Comparison of ENCODE assay signal across 7 mouse cellular contexts in genomic region chr6:53068875-53069178, GRCm38 (mm10). TPM values are rescaled to one million over a fixed set of nuclear protein-coding genes. Genes with fewer than 3 reads are reported as not detected.
DNase-seq lines count a peak whose midpoint lies in the region; ATAC-seq and TF ChIP-seq lines count a peak whose summit lies in the region.

No protein-coding gene starts in this region.

- H3K9ac ChIP-seq in liver, adult 2 months (ENCODE audit: low read depth, low read length), result peak overlapping the region; percentile 79; the same call in 1 of the 2 replicates
- peak overlapping the region; percentile 76 for H3K9ac ChIP-seq in embryonic facial prominence, embryonic 13.5 days
- peak overlapping the region; percentile 87 for H3K9ac ChIP-seq in hindbrain, embryonic 15.5 days
- peak overlapping the region; percentile 81 for H3K9ac ChIP-seq in neural tube, embryonic 12.5 days

- no peaks in the 10 kb centered on the region for H3K27me3 ChIP-seq in liver, adult 2 months (ENCODE audit: control insufficient read depth, insufficient read depth, low read length)
- H3K27me3 ChIP-seq in embryonic facial prominence, embryonic 13.5 days, result peaks cover 45% of the 10 kb centered on the region
- H3K27me3 ChIP-seq in hindbrain, embryonic 15.5 days, result peaks cover 8% of the 10 kb centered on the region; the same call in 1 of the 2 replicates
- peaks cover 22% of the 10 kb centered on the region for H3K27me3 ChIP-seq in neural tube, embryonic 12.5 days (replicated peaks)

- 0 out of 2 replicates have a peak, but pooled peaks have one; percentile 23 for ATAC-seq in embryonic facial prominence, embryonic 13.5 days (ENCODE audit: insufficient number of reproducible peaks, insufficient read depth, low FRiP score, low TSS enrichment, low read depth)
- ATAC-seq in hindbrain, embryonic 15.5 days (ENCODE audit: low FRiP score, low read depth), result no peak; the same call in 1 of the 2 replicates
- peak; percentile 59 for ATAC-seq in neural tube, embryonic 12.5 days (ENCODE audit: low FRiP score, low read depth)

- 13% methylated on average over 6 of the region's 6 CpGs for WGBS in liver, adult 2 months
- 3% methylated on average over 6 of the region's 6 CpGs for WGBS in embryonic facial prominence, embryonic 13.5 days
- 3% methylated on average over 6 of the region's 6 CpGs for WGBS in hindbrain, embryonic 15.5 days
- WGBS in neural tube, embryonic 12.5 days, result 3% methylated on average over 6 of the region's 6 CpGs

- H3K4me2 ChIP-seq in embryonic facial prominence, embryonic 13.5 days, result peak overlapping the region; percentile 93
- H3K4me2 ChIP-seq in hindbrain, embryonic 15.5 days, result peak overlapping the region; percentile 80
- peak overlapping the region; percentile 89 for H3K4me2 ChIP-seq in neural tube, embryonic 12.5 days (replicated peaks)

- H3K27ac ChIP-seq in liver, adult 2 months (replicated peaks; ENCODE audit: insufficient read depth, low read depth, low read length), result no peak overlapping the region
- no peak overlapping the region for H3K27ac ChIP-seq in embryonic facial prominence, embryonic 13.5 days
- H3K27ac ChIP-seq in hindbrain, embryonic 15.5 days (replicated peaks), result peak overlapping the region; percentile 83
- no peak overlapping the region for H3K27ac ChIP-seq in neural tube, embryonic 12.5 days

- H3K4me3 ChIP-seq in liver, adult 2 months (ENCODE audit: insufficient read depth, low read depth, low read length), result peak overlapping the region; percentile 81
- H3K4me3 ChIP-seq in embryonic facial prominence, embryonic 13.5 days, result peak overlapping the region; percentile 83
- H3K4me3 ChIP-seq in hindbrain, embryonic 15.5 days, result peak overlapping the region; percentile 70
- peak overlapping the region; percentile 77 for H3K4me3 ChIP-seq in neural tube, embryonic 12.5 days

- H3K4me1 ChIP-seq in liver, adult 2 months (ENCODE audit: control insufficient read depth, insufficient read depth, low read length), result 0 out of 2 replicates have a peak, but pooled peaks cover 3% of the 10 kb centered on the region
- H3K4me1 ChIP-seq in embryonic facial prominence, embryonic 13.5 days, result peaks cover 8% of the 10 kb centered on the region; the same call in 1 of the 2 replicates
- peaks cover 20% of the 10 kb centered on the region for H3K4me1 ChIP-seq in hindbrain, embryonic 15.5 days (replicated peaks)
- no peaks in the 10 kb centered on the region for H3K4me1 ChIP-seq in neural tube, embryonic 12.5 days

- no peaks in the 10 kb centered on the region for H3K9me3 ChIP-seq in embryonic facial prominence, embryonic 13.5 days
- no peaks in the 10 kb centered on the region for H3K9me3 ChIP-seq in hindbrain, embryonic 15.5 days
- H3K9me3 ChIP-seq in neural tube, embryonic 12.5 days, result no peaks in the 10 kb centered on the region

- no peaks in the 10 kb centered on the region for H3K36me3 ChIP-seq in liver, adult 2 months (ENCODE audit: control insufficient read depth, insufficient read depth, low read length)
- no peaks in the 10 kb centered on the region for H3K36me3 ChIP-seq in embryonic facial prominence, embryonic 13.5 days
- no peaks in the 10 kb centered on the region for H3K36me3 ChIP-seq in hindbrain, embryonic 15.5 days
- H3K36me3 ChIP-seq in neural tube, embryonic 12.5 days, result no peaks in the 10 kb centered on the region

- no peak for TF ChIP-seq CTCF in liver, adult 2 months (IDR thresholded peaks at IDR 0.05; ENCODE audit: low read depth, low read length)

- TF ChIP-seq POLR2A in liver, adult 2 months (IDR thresholded peaks at IDR 0.05; ENCODE audit: extremely low read depth, insufficient read depth, low read length), result no peak

- DNase-seq in liver, adult 2 months (ENCODE audit: extremely low read depth, low read depth, low spot score), result peak; percentile 3
- DNase-seq in liver, result no peak
- no peak for DNase-seq in right cerebral cortex, postnatal 36 days (ENCODE audit: low spot score in 2 of 2)
- DNase-seq in embryo, embryonic 10 days (ENCODE audit: low spot score), result no peak

- no peaks in the 10 kb centered on the region for H3K79me2 ChIP-seq in liver, adult 2 months (ENCODE audit: control insufficient read depth, insufficient read depth, low read length)

RNA-seq across cellular contexts. Expression of gene Jazf1, which starts 0.4 kb away (rescaled TPM):
- 0.74 and 1.6 TPM in 2 replicates for total RNA-seq in liver, adult 2 months (2014; rRNA removed)
- 0.29 and 0.48 TPM in 2 replicates for polyA plus RNA-seq in liver, adult 2 months (2012; rRNA removed)
- 11.3 and 12.4 TPM in 2 replicates for polyA plus RNA-seq in embryonic facial prominence, embryonic 13.5 days (2015; fragmentation: Nextera tagmentation; extraction: Ambion mirVana)
- 49.6 and 52.4 TPM in 2 replicates for polyA plus RNA-seq in hindbrain, embryonic 15.5 days (2015; fragmentation: Nextera tagmentation; extraction: Ambion mirVana)
- 14.1 and 15.7 TPM in 2 replicates for polyA plus RNA-seq in neural tube, embryonic 12.5 days (2016; fragmentation: Nextera tagmentation; extraction: Ambion mirVana)
